Mouse (Mus musculus) CH12.LX (cell line): ENCODE data around the gene Fcf1. TPM values are rescaled to one million over a fixed set of nuclear protein-coding genes. Genes with fewer than 3 reads are reported as not detected.

ENCODE experiments used
- DNase-seq: peaks from one replicate; pipeline ENCODE4 v3.0.0-alpha.2; 2013; ENCODE audit errors: extremely low read depth
- H3K27ac ChIP-seq: 2 replicates; pipeline ENCODE4 v1.5.1; 2012; ENCODE audit warnings: low read depth, mild to moderate bottlenecking, control low read depth, moderate library complexity; ENCODE audit not compliant: insufficient read depth
- H3K27me3 ChIP-seq: replicated peaks from 2 replicates; pipeline ENCODE3; 2012; ENCODE audit warnings: inconsistent platforms
- H3K36me3 ChIP-seq, 2 experiments: replicated peaks in 1 of 2; 2 replicates each; pipeline versions ENCODE3 to v1.6.1; 2012; ENCODE audit warnings: inconsistent platforms in 1 of 2, low read length in 1 of 2, mild to moderate bottlenecking in 1 of 2, mixed read lengths in 1 of 2, moderate library complexity in 1 of 2; ENCODE audit not compliant: control insufficient read depth in 1 of 2, insufficient read depth in 1 of 2
- H3K4me1 ChIP-seq, 2 experiments: 2 replicates each; pipeline ENCODE4 v1.6.1; 2012; ENCODE audit warnings: inconsistent platforms in 1 of 2, moderate library complexity in 1 of 2; ENCODE audit not compliant: insufficient read depth in 2 of 2, control insufficient read depth in 1 of 2
- H3K4me2 ChIP-seq: 2 replicates; pipeline ENCODE4 v1.6.1; 2012; ENCODE audit warnings: low read depth, mild to moderate bottlenecking, control low read depth; ENCODE audit not compliant: poor library complexity, insufficient read depth, severe bottlenecking
- H3K4me3 ChIP-seq, 3 experiments: fragments of 150-350 bp in 1 of 3; sonication (generic) in 1 of 3; replicated peaks in 1 of 3; 2 replicates each; pipeline versions ENCODE3 to v1.5.1; 2011 to 2012; ENCODE audit warnings: low read depth in 2 of 3, low read length in 2 of 3, mild to moderate bottlenecking in 2 of 3, moderate library complexity in 2 of 3, control low read depth in 1 of 3, improper control_type of control experiment in 1 of 3, inconsistent platforms in 1 of 3, mixed read lengths in 1 of 3; ENCODE audit not compliant: poor library complexity in 1 of 3
- H3K79me2 ChIP-seq: replicated peaks from 2 replicates; pipeline ENCODE4 v1.6.1; 2012; ENCODE audit warnings: mild to moderate bottlenecking, moderate library complexity; ENCODE audit not compliant: control insufficient read depth, poor library complexity, insufficient read depth, severe bottlenecking; ENCODE audit errors: extremely low read depth
- H3K9ac ChIP-seq: 2 replicates; pipeline ENCODE4 v1.6.1; 2012; ENCODE audit warnings: low read depth, mild to moderate bottlenecking, control low read depth, moderate library complexity; ENCODE audit not compliant: insufficient read depth
- H3K9me3 ChIP-seq: replicated peaks from 2 replicates; pipeline ENCODE3; 2012; ENCODE audit warnings: low read length, inconsistent platforms, mixed read lengths
- BHLHE40 ChIP-seq: IDR thresholded peaks from 2 replicates; pipeline ENCODE4 v1.6.1; 2011; ENCODE audit warnings: mild to moderate bottlenecking, low read depth, low read length, improper control_type of control experiment
- CHD2 ChIP-seq: IDR thresholded peaks from 2 replicates; pipeline ENCODE4 v1.6.1; 2011; ENCODE audit warnings: low read length, improper control_type of control experiment
- E2F4 ChIP-seq: IDR thresholded peaks from 2 replicates; pipeline ENCODE4 v1.6.1; 2011; ENCODE audit warnings: low read depth, low read length, improper control_type of control experiment; ENCODE audit not compliant: insufficient replicate concordance
- ELF1 ChIP-seq: IDR thresholded peaks from 2 replicates; pipeline ENCODE4 v1.6.1; 2014; ENCODE audit warnings: low read depth, mild to moderate bottlenecking, inconsistent platforms, low read length, improper control_type of control experiment
- ETS1 ChIP-seq: conservative IDR thresholded peaks from 2 replicates; pipeline ENCODE4 v1.6.1; 2012; ENCODE audit warnings: low read depth, mild to moderate bottlenecking, inconsistent platforms, low read length, improper control_type of control experiment, moderate library complexity
- GABPA ChIP-seq: IDR thresholded peaks from 2 replicates; pipeline ENCODE4 v1.6.1; 2012; ENCODE audit warnings: low read depth, low read length, improper control_type of control experiment, inconsistent platforms; ENCODE audit not compliant: insufficient replicate concordance
- HCFC1 ChIP-seq: IDR thresholded peaks from 2 replicates; pipeline ENCODE4 v1.6.1; 2012; ENCODE audit warnings: low read depth, mild to moderate bottlenecking, inconsistent platforms, low read length, improper control_type of control experiment
- IRF4 ChIP-seq: IDR thresholded peaks from 2 replicates; pipeline ENCODE4 v1.6.1; 2014; ENCODE audit warnings: low read depth, mild to moderate bottlenecking, inconsistent platforms, low read length, improper control_type of control experiment
- JUN ChIP-seq: IDR thresholded peaks from 2 replicates; pipeline ENCODE4 v1.6.1; 2011; ENCODE audit warnings: low read depth, mild to moderate bottlenecking, low read length, improper control_type of control experiment, moderate library complexity; ENCODE audit not compliant: insufficient read depth
- KAT2A ChIP-seq: IDR thresholded peaks from 2 replicates; pipeline ENCODE4 v1.6.1; 2012; ENCODE audit warnings: low read length, improper control_type of control experiment, inconsistent platforms; ENCODE audit not compliant: insufficient replicate concordance
- MAX ChIP-seq: IDR thresholded peaks from 2 replicates; pipeline ENCODE4 v1.6.1; 2011; ENCODE audit warnings: low read length, improper control_type of control experiment
- MAZ ChIP-seq: IDR thresholded peaks from 2 replicates; pipeline ENCODE4 v1.6.1; 2012; ENCODE audit warnings: low read depth, mild to moderate bottlenecking, inconsistent platforms, low read length, improper control_type of control experiment, moderate library complexity
- MEF2A ChIP-seq: IDR thresholded peaks from 2 replicates; pipeline ENCODE4 v1.6.1; 2014; ENCODE audit warnings: low read depth, mild to moderate bottlenecking, inconsistent platforms, low read length, improper control_type of control experiment, borderline replicate concordance
- MXI1 ChIP-seq: IDR thresholded peaks from 2 replicates; pipeline ENCODE4 v1.6.1; 2011; ENCODE audit warnings: mild to moderate bottlenecking, low read depth, low read length, improper control_type of control experiment
- NELFE ChIP-seq: IDR thresholded peaks from 2 replicates; pipeline ENCODE4 v1.6.1; 2011; ENCODE audit warnings: low read depth, low read length, improper control_type of control experiment
- NRF1 ChIP-seq: IDR thresholded peaks from 2 replicates; pipeline ENCODE4 v1.6.1; 2014; ENCODE audit warnings: low read depth, mild to moderate bottlenecking, inconsistent platforms, low read length, improper control_type of control experiment, moderate library complexity
- PAX5 ChIP-seq: IDR thresholded peaks from 2 replicates; pipeline ENCODE4 v1.6.1; 2012; ENCODE audit warnings: low read length, inconsistent platforms, mixed read lengths
- POLR2A ChIP-seq: IDR thresholded peaks from 2 replicates; pipeline ENCODE4 v1.6.1; 2011; ENCODE audit warnings: low read depth, mild to moderate bottlenecking, improper control_type of control experiment, low read length
- POLR2AphosphoS2 ChIP-seq: IDR thresholded peaks from 2 replicates; pipeline ENCODE4 v1.6.1; 2011; ENCODE audit warnings: low read depth, low read length, improper control_type of control experiment
- RAD21 ChIP-seq: IDR thresholded peaks from 2 replicates; pipeline ENCODE4 v1.6.1; 2011; ENCODE audit warnings: low read depth, mild to moderate bottlenecking, low read length, improper control_type of control experiment, moderate library complexity
- RCOR1 ChIP-seq: conservative IDR thresholded peaks from 2 replicates; pipeline ENCODE4 v1.6.1; 2012; ENCODE audit warnings: low read depth, mild to moderate bottlenecking, inconsistent platforms, low read length, improper control_type of control experiment
- SIN3A ChIP-seq: IDR thresholded peaks from 2 replicates; pipeline ENCODE4 v1.6.1; 2012; ENCODE audit warnings: low read length, improper control_type of control experiment, inconsistent platforms
- TBP ChIP-seq: conservative IDR thresholded peaks from 2 replicates; pipeline ENCODE4 v1.6.1; 2011; ENCODE audit warnings: low read depth, low read length, improper control_type of control experiment
- TCF12 ChIP-seq: IDR thresholded peaks from 2 replicates; pipeline ENCODE4 v1.6.1; 2014; ENCODE audit warnings: low read depth, mild to moderate bottlenecking, inconsistent platforms, low read length, improper control_type of control experiment
- ZC3H11A ChIP-seq: IDR thresholded peaks from 2 replicates; pipeline ENCODE4 v1.6.1; 2012; ENCODE audit warnings: low read depth, mild to moderate bottlenecking, inconsistent platforms, low read length, improper control_type of control experiment
- ZKSCAN1 ChIP-seq: IDR thresholded peaks from 2 replicates; pipeline ENCODE4 v1.6.1; 2012; ENCODE audit warnings: low read depth, inconsistent platforms, low read length, improper control_type of control experiment, borderline replicate concordance
- ZNF384 ChIP-seq: IDR thresholded peaks from 2 replicates; pipeline ENCODE4 v1.6.1; 2012; ENCODE audit warnings: low read depth, low read length, improper control_type of control experiment, inconsistent platforms
- dilution Hi-C: fragments of 300-500 bp; cut with MboI; formaldehyde crosslinking; loops from 2 replicates; pipeline ENCODE4 v1.14.3; 2020; ENCODE audit warnings: low sequenced_read_pairs; ENCODE audit not compliant: extremely low pct_unique_long_range_greater_than_20kb, extremely low pct_ligation_motif_present
- in situ Hi-C: fragments of 300-500 bp; cut with MboI; formaldehyde crosslinking; loops from 3 replicates; pipeline ENCODE4 v1.14.3; 2019; ENCODE audit warnings: low sequenced_read_pairs, low pct_ligation_motif_present, low pct_unique_long_range_greater_than_20kb, mixed read lengths
- polyA plus RNA-seq: library from polyadenylated mRNA; unstranded; fragments of >175 nt; gene quantifications from 2 replicates; pipeline ENCODE4 v1.2.1, GENCODE M21; 2012; ENCODE audit warnings: low read depth; ENCODE audit not compliant: insufficient read length
- total RNA-seq, 2 experiments: library from RNA; depleted of rRNA; stranded (reverse); fragments of 300-350 nt in 1 of 2; fragments of >200 nt in 1 of 2; gene quantifications; 2 replicates each; pipeline ENCODE4 v1.2.3; 2012 to 2014

Fcf1 gene
- 152 and 188 TPM in 2 replicates for total RNA-seq (2012; rRNA removed)
- total RNA-seq (2014; rRNA removed) = 273 and 340 TPM in 2 replicates
- 239 and 265 TPM in 2 replicates for polyA plus RNA-seq

- peaks cover 45% of the 10 kb centered on the region for H3K79me2 ChIP-seq
- peak; percentile 57; the same call in 1 of the 2 replicates for TF ChIP-seq GABPA
- 0 out of 2 replicates have a peak, but pooled peaks have one; percentile 30 for TF ChIP-seq ETS1
- TF ChIP-seq KAT2A = peak; percentile 96
- TF ChIP-seq TCF12 = peak; percentile 90
- TF ChIP-seq JUN = no peak
- TF ChIP-seq IRF4 = peak; percentile 63; the same call in 1 of the 2 replicates
- peak; percentile 31; the same call in 1 of the 2 replicates for TF ChIP-seq MEF2A
- peak; percentile 92 for TF ChIP-seq POLR2A
- no peak for TF ChIP-seq ZNF384
- peak; percentile 99 for TF ChIP-seq ELF1
- TF ChIP-seq PAX5 = no peak
- TF ChIP-seq RAD21 = no peak
- peak; percentile 42 for TF ChIP-seq NRF1
- TF ChIP-seq ZKSCAN1 = no peak
- 0 out of 2 replicates have a peak, but pooled peaks have one; percentile 55 for TF ChIP-seq MAZ
- peak; percentile 83 for TF ChIP-seq NELFE
- TF ChIP-seq MXI1 = peak; percentile 97
- 0 out of 2 replicates have a peak, but pooled peaks have one; percentile 36 for TF ChIP-seq RCOR1
- peak; percentile 71 for TF ChIP-seq MAX
- TF ChIP-seq HCFC1 = peak; percentile 96
- TF ChIP-seq TBP = 0 out of 2 replicates have a peak, but pooled peaks have one; percentile 47
- peak; percentile 82; the same call in 1 of the 2 replicates for TF ChIP-seq POLR2AphosphoS2
- TF ChIP-seq CHD2 = peak; percentile 82
- TF ChIP-seq BHLHE40 = no peak
- peak; percentile 100 for TF ChIP-seq SIN3A
- TF ChIP-seq E2F4 = no peak
- no peak for TF ChIP-seq ZC3H11A
- TF ChIP-seq, all 38 proteins: peak for 19
- in situ Hi-C loops = no loop called here
- Histone ChIP-seq H3K27me3 (no peaks in the 10 kb centered on the region), H3K4me2 (peak within 1 kb of the TSS; percentile 97), H3K9me3 (no peaks in the 10 kb centered on the region), H3K36me3 (peaks cover 25 to 34% of the 10 kb centered on the region in 2 experiments), H3K27ac (0 out of 2 replicates have a peak within 1 kb of the TSS, but pooled peaks have one; percentile 24), H3K9ac (peak within 1 kb of the TSS; percentile 92), H3K4me1 (peaks cover 0 to 15% of the 10 kb centered on the region in 2 experiments; a peak in 2 of 4 replicates), H3K4me3 (peak within 1 kb of the TSS; percentile 75 to 95 (median 81))
- dilution Hi-C loops = no loop called here
- peak; percentile 92 for DNase-seq
Observed at GRCm38 (mm10) chr12:84970428-84971096, at the start of gene Fcf1, which contains the start of gene Arel1. Gene Fcf1, plus strand, starts transcription at chr12:84970897. Gene Arel1, minus strand, starts transcription at chr12:84970900.
